Mouse (Mus musculus) CH12.LX (cell line): ENCODE results near the gene Scgb2a2.

Experiments used
- CHD2 ChIP-seq: IDR thresholded peaks from 2 replicates; pipeline ENCODE4 v1.6.1; 2011; ENCODE audit warnings: low read length, improper control_type of control experiment
- CTCF ChIP-seq, 2 experiments: IDR thresholded peaks in 1 of 2; conservative IDR thresholded peaks in 1 of 2; 2 replicates each; pipeline ENCODE4 v1.5.1; 2011 to 2012; ENCODE audit warnings: low read depth in 2 of 2, low read length in 2 of 2, improper control_type of control experiment in 1 of 2, inconsistent platforms in 1 of 2, mild to moderate bottlenecking in 1 of 2, moderate library complexity in 1 of 2
- ELF1 ChIP-seq: IDR thresholded peaks from 2 replicates; pipeline ENCODE4 v1.6.1; 2014; ENCODE audit warnings: low read depth, mild to moderate bottlenecking, inconsistent platforms, low read length, improper control_type of control experiment
- EP300 ChIP-seq: IDR thresholded peaks from 2 replicates; pipeline ENCODE4 v1.6.1; 2011; ENCODE audit warnings: low read length, improper control_type of control experiment
- HCFC1 ChIP-seq: IDR thresholded peaks from 2 replicates; pipeline ENCODE4 v1.6.1; 2012; ENCODE audit warnings: low read depth, mild to moderate bottlenecking, inconsistent platforms, low read length, improper control_type of control experiment
- IRF4 ChIP-seq: IDR thresholded peaks from 2 replicates; pipeline ENCODE4 v1.6.1; 2014; ENCODE audit warnings: low read depth, mild to moderate bottlenecking, inconsistent platforms, low read length, improper control_type of control experiment
- MAX ChIP-seq: IDR thresholded peaks from 2 replicates; pipeline ENCODE4 v1.6.1; 2011; ENCODE audit warnings: low read length, improper control_type of control experiment
- POLR2A ChIP-seq: IDR thresholded peaks from 2 replicates; pipeline ENCODE4 v1.6.1; 2011; ENCODE audit warnings: low read depth, mild to moderate bottlenecking, improper control_type of control experiment, low read length
- SIN3A ChIP-seq: IDR thresholded peaks from 2 replicates; pipeline ENCODE4 v1.6.1; 2012; ENCODE audit warnings: low read length, improper control_type of control experiment, inconsistent platforms
- USF1 ChIP-seq: IDR thresholded peaks from 2 replicates; pipeline ENCODE4 v1.6.1; 2014; ENCODE audit warnings: low read depth, mild to moderate bottlenecking, inconsistent platforms, low read length, improper control_type of control experiment
- ZC3H11A ChIP-seq: IDR thresholded peaks from 2 replicates; pipeline ENCODE4 v1.6.1; 2012; ENCODE audit warnings: low read depth, mild to moderate bottlenecking, inconsistent platforms, low read length, improper control_type of control experiment
- ZKSCAN1 ChIP-seq: IDR thresholded peaks from 2 replicates; pipeline ENCODE4 v1.6.1; 2012; ENCODE audit warnings: low read depth, inconsistent platforms, low read length, improper control_type of control experiment, borderline replicate concordance
- ZMIZ1 ChIP-seq: IDR thresholded peaks from 2 replicates; pipeline ENCODE4 v1.6.1; 2012; ENCODE audit warnings: low read depth, mild to moderate bottlenecking, inconsistent platforms, low read length, improper control_type of control experiment

DNA sequence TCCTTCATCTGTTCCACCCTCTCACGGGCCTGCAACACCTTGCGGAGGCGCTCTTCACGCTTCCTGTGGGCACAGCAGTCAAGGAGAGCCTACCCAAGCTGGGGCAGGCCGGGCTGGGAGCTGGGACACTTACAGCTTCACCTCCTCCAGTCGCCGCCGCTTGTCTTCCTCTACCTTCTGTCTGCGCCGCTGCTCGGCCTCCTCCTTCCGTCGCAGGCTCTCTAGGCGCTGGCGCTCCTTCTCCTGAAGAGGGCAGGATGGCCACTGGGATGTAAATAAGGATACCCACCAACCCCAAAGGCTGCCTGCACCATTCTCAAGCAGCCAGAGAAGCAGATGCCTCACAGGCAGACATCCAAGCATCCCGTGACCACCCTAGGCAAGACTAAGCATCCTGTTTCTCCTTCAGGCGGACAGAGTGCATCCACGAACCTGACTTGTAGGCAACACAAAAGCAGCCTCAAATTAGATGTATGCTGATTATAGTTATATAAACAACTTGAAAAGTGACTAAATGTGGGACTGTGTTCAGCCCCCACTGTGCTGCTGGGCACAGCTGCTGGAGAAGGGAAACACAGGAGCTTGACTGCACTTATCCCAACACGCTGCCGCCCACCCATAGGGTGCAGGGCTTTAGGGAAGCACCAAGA, 30.9 kb downstream of the Scgb2a2 start:
- TF ChIP-seq IRF4 = no peak
- no peak for TF ChIP-seq MAX
- no peak for TF ChIP-seq ZMIZ1
- TF ChIP-seq SIN3A = no peak
- no peak for TF ChIP-seq POLR2A
- no peak for TF ChIP-seq EP300
- TF ChIP-seq CHD2 = no peak
- no peak for TF ChIP-seq CTCF (conservative IDR thresholded peaks at IDR 0.05 in 1 of 2, IDR thresholded peaks at IDR 0.05 in 1 of 2; ENCODE audit: low read depth in 2 of 2, low read length in 2 of 2)
- no peak for TF ChIP-seq ZKSCAN1
- TF ChIP-seq ZC3H11A = no peak
- no peak for TF ChIP-seq USF1
- TF ChIP-seq ELF1 = no peak
- TF ChIP-seq HCFC1 = no peak
